Mouse (Mus musculus): ENCODE results near the gene Col1a1. TPM values are rescaled to one million over a fixed set of nuclear protein-coding genes. Genes with fewer than 3 reads are reported as not detected.

The Col1a1 gene
- 317 and 375 TPM in 2 replicates for polyA plus RNA-seq (2015; fragmentation: Nextera tagmentation; extraction: Ambion mirVana)

GRCm38 (mm10) chr11:94936045-94936444, at the start of gene Col1a1:
Col1a1 (plus strand) TSS chr11:94936224.
- no peak for ATAC-seq (ENCODE audit: low FRiP score)
- 12% methylated on average over 19 of the region's 19 CpGs for WGBS
- Histone ChIP-seq H3K4me2 (peak within 1 kb of the TSS; percentile 59), H3K9ac (replicated peaks) (0 out of 2 replicates have a peak within 1 kb of the TSS, but pooled peaks have one; percentile 20), H3K27ac (replicated peaks) (peak within 1 kb of the TSS; percentile 48; the same call in 1 of the 2 replicates), H3K27me3 (replicated peaks) (peaks cover 66% of the 10 kb centered on the region), H3K4me3 (replicated peaks) (peak within 1 kb of the TSS; percentile 34), H3K36me3 (no peaks in the 10 kb centered on the region), H3K4me1 (peaks cover 23% of the 10 kb centered on the region), H3K9me3 (replicated peaks) (no peaks in the 10 kb centered on the region)

DNA sequence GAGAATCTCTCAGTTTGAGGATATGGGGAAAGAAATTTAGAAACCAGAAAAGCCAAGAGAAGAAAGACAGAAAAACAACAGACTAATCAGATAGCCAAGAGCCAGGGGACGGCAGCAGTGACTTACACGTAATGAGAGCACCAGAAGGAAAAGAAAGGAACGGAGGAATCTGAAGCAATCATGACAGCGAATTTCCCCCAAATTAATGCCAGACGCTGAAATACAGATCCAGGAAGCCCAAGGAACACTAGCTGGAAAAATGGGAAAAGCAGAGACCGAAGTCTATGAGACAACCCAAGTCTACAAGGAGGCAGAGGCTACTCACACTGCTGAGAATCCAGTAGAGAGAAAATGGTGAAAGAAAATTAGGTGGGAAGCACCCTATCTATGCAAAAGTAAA, 44.9 kb upstream of the Col1a1 start:
- Histone ChIP-seq H3K36me3 (no peaks in the 10 kb centered on the region), H3K27me3 (replicated peaks) (no peaks in the 10 kb centered on the region), H3K4me2 (no peak overlapping the region), H3K9me3 (replicated peaks) (no peaks in the 10 kb centered on the region), H3K27ac (replicated peaks) (no peak overlapping the region), H3K4me1 (no peaks in the 10 kb centered on the region), H3K9ac (replicated peaks) (no peak overlapping the region), H3K4me3 (replicated peaks) (no peak overlapping the region)
- 88% methylated on average over 6 of the region's 6 CpGs for WGBS
- no peak for ATAC-seq (ENCODE audit: low FRiP score)

GRCm38 (mm10) chr11:94896753-94897376, 39.2 kb upstream of the Col1a1 start:
- H3K9ac ChIP-seq (replicated peaks) = no peak overlapping the region
- 76% methylated on average over 16 of the region's 16 CpGs for WGBS
- no peaks in the 10 kb centered on the region for H3K27me3 ChIP-seq (replicated peaks)
- no peak overlapping the region for H3K27ac ChIP-seq (replicated peaks)
- no peaks in the 10 kb centered on the region for H3K9me3 ChIP-seq (replicated peaks)
- no peak overlapping the region for H3K4me3 ChIP-seq (replicated peaks)
- no peaks in the 10 kb centered on the region for H3K36me3 ChIP-seq
- no peak overlapping the region for H3K4me2 ChIP-seq
- no peaks in the 10 kb centered on the region for H3K4me1 ChIP-seq
- ATAC-seq (ENCODE audit: low FRiP score) = no peak

GRCm38 (mm10) chr11:94901231-94901630, 34.8 kb upstream of the Col1a1 start:
- Histone ChIP-seq H3K36me3 (no peaks in the 10 kb centered on the region), H3K4me3 (replicated peaks) (no peak overlapping the region), H3K27me3 (replicated peaks) (no peaks in the 10 kb centered on the region), H3K4me1 (no peaks in the 10 kb centered on the region), H3K27ac (replicated peaks) (no peak overlapping the region), H3K9me3 (replicated peaks) (no peaks in the 10 kb centered on the region), H3K4me2 (no peak overlapping the region), H3K9ac (replicated peaks) (no peak overlapping the region)
- ATAC-seq (ENCODE audit: low FRiP score) = no peak
- 69% methylated on average over 2 of the region's 2 CpGs for WGBS

GRCm38 (mm10) chr11:94904306-94904705, 31.7 kb upstream of the Col1a1 start:
- WGBS = 88% methylated on average over 3 of the region's 3 CpGs
- no peaks in the 10 kb centered on the region for H3K27me3 ChIP-seq (replicated peaks)
- ATAC-seq (ENCODE audit: low FRiP score) = no peak
- H3K27ac ChIP-seq (replicated peaks) = no peak overlapping the region
- no peaks in the 10 kb centered on the region for H3K9me3 ChIP-seq (replicated peaks)
- no peak overlapping the region for H3K9ac ChIP-seq (replicated peaks)
- H3K36me3 ChIP-seq = no peaks in the 10 kb centered on the region
- H3K4me2 ChIP-seq = no peak overlapping the region
- H3K4me1 ChIP-seq = no peaks in the 10 kb centered on the region
- H3K4me3 ChIP-seq (replicated peaks) = no peak overlapping the region

- no peaks in the 10 kb centered on the region for H3K36me3 ChIP-seq
- ATAC-seq (ENCODE audit: low FRiP score) = no peak
- no peak overlapping the region for H3K4me2 ChIP-seq
- no peaks in the 10 kb centered on the region for H3K9me3 ChIP-seq (replicated peaks)
- H3K27ac ChIP-seq (replicated peaks) = no peak overlapping the region
- WGBS = 90% methylated on average over 5 of the region's 5 CpGs
- H3K4me3 ChIP-seq (replicated peaks) = no peak overlapping the region
- no peak overlapping the region for H3K9ac ChIP-seq (replicated peaks)
- peaks cover 4% of the 10 kb centered on the region; the same call in 1 of the 2 replicates for H3K4me1 ChIP-seq
- H3K27me3 ChIP-seq (replicated peaks) = no peaks in the 10 kb centered on the region
Observed at GRCm38 (mm10) chr11:94910971-94911370, 25.1 kb upstream of the Col1a1 start.

- ATAC-seq (ENCODE audit: low FRiP score) = no peak
- H3K4me3 ChIP-seq (replicated peaks) = no peak overlapping the region
- H3K36me3 ChIP-seq = no peaks in the 10 kb centered on the region
- no peak overlapping the region for H3K4me2 ChIP-seq
- H3K27ac ChIP-seq (replicated peaks) = no peak overlapping the region
- H3K4me1 ChIP-seq = peaks cover 4% of the 10 kb centered on the region; the same call in 1 of the 2 replicates
- H3K9ac ChIP-seq (replicated peaks) = no peak overlapping the region
- WGBS = 70% methylated on average over 3 of the region's 3 CpGs
- H3K27me3 ChIP-seq (replicated peaks) = no peaks in the 10 kb centered on the region
- no peaks in the 10 kb centered on the region for H3K9me3 ChIP-seq (replicated peaks)
Observed at GRCm38 (mm10) chr11:94912568-94912967, 23.5 kb upstream of the Col1a1 start.

DNA sequence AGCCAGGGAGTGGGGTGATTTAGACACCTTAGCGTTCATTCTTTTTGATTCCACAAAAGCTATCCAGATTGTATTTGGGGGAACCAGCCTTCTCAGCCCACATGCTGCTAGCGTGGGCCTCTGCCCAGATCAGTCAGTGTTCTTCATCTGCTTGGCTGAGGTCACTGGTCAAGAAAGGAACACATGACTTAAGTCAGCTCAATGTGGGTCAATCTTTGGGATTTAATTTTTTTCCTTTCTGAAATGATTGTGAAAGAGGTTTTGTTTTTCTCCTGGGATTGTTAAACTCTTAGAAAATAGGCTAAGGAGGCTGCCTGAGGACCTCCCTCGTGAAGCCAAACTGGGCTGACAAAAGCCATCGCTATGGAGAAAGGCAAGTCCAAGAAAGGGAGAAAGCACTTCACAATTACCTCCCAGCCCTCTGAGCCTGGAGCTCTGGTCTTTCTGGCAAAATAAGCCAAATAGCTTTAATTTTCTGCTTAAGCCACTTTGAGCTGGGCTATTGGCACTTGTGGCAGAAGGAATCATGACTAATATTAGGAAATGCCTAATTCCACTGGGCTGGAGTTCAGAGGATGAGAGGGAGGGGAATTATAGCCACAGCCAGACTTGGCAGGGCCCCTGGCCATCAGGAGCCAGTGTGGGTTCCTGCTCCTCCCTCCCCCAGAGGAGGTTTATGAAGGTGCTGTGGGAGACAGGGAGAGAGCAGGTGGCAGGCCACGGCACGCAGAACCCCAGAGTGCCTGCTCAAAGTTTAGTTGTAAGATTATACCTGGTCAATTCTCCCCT, 22.5 kb upstream of the Col1a1 start:
- WGBS = 66% methylated on average over 6 of the region's 6 CpGs

DNA sequence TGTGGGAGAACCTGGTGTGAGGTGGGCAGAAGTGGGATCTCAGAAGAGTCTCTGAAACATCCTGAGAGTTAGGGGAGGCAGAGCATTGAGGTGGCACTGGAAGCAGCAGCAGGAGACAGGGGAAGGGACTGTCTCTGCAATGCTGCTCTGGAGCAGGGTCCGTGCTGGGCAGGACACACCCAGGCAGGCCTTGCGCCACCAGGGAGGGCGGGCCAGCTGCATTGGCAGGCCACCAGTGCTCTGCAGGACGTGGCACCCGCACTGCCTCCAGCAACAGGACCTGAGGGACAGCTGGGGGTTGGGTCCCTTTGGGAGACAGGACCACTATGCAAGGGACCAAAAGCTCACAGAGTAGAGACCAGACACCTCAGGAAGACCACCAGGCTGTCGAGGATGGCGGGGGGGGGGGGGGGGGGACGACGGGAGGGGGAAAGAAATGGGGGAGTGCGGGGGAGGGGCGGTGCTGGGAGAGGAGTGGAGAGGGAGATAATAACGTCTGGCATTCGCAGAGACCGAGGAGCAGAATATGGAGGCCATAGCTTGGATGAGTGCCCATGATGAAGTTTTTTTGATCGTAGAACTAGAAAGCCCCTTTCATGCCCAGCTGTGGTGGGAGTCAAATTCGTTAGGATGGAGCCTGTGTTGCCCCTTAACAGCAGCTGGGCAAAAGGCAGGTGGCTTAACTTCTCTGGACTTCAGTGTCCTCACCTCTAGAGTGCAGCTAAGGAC, 20.2 kb upstream of the Col1a1 start:
- 22% methylated on average over 13 of the region's 16 CpGs for WGBS
- H3K36me3 ChIP-seq = no peaks in the 10 kb centered on the region
- H3K4me2 ChIP-seq = 0 out of 2 replicates have a peak overlapping the region, but pooled peaks have one; percentile 9
- no peaks in the 10 kb centered on the region for H3K9me3 ChIP-seq (replicated peaks)
- no peak for ATAC-seq (ENCODE audit: low FRiP score)
- H3K9ac ChIP-seq (replicated peaks) = no peak overlapping the region
- no peaks in the 10 kb centered on the region for H3K27me3 ChIP-seq (replicated peaks)
- H3K4me3 ChIP-seq (replicated peaks) = no peak overlapping the region
- peaks cover 4% of the 10 kb centered on the region; the same call in 1 of the 2 replicates for H3K4me1 ChIP-seq
- no peak overlapping the region for H3K27ac ChIP-seq (replicated peaks)

More for the DNA sequence above, 22.5 kb upstream of the Col1a1 start:
- H3K4me3 ChIP-seq (replicated peaks) = no peak overlapping the region
- no peak overlapping the region for H3K4me2 ChIP-seq
- no peaks in the 10 kb centered on the region for H3K36me3 ChIP-seq
- H3K4me1 ChIP-seq = peaks cover 4% of the 10 kb centered on the region; the same call in 1 of the 2 replicates
- H3K27ac ChIP-seq (replicated peaks) = no peak overlapping the region
- H3K27me3 ChIP-seq (replicated peaks) = no peaks in the 10 kb centered on the region
- H3K9ac ChIP-seq (replicated peaks) = no peak overlapping the region
- ATAC-seq (ENCODE audit: low FRiP score) = no peak
- H3K9me3 ChIP-seq (replicated peaks) = no peaks in the 10 kb centered on the region

DNA sequence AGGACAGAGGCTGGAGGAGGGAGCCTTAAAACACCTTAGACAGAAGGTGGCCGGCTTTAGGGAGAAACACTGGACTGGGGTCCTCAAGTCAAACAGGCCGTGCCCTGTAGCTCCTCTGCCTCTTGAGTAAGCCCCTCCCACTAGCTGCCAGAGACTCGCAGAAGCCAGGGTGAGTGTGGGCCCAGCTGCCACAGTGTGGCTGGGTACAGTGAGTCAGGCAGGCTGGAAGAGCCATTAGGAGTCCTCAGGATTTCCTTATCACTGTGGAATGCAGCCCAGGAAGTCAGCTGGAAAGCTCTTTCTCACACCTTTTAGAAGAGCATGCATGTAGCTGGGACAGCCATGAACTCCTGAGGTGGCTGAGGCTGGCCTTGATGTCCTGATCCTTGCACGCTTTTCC, 19.5 kb upstream of the Col1a1 start:
- H3K36me3 ChIP-seq = no peaks in the 10 kb centered on the region
- H3K27me3 ChIP-seq (replicated peaks) = no peaks in the 10 kb centered on the region
- no peak overlapping the region for H3K27ac ChIP-seq (replicated peaks)
- 32% methylated on average over 4 of the region's 4 CpGs for WGBS
- ATAC-seq (ENCODE audit: low FRiP score) = no peak
- no peak overlapping the region for H3K4me2 ChIP-seq
- H3K9me3 ChIP-seq (replicated peaks) = no peaks in the 10 kb centered on the region
- no peak overlapping the region for H3K4me3 ChIP-seq (replicated peaks)
- peaks cover 4% of the 10 kb centered on the region; the same call in 1 of the 2 replicates for H3K4me1 ChIP-seq
- no peak overlapping the region for H3K9ac ChIP-seq (replicated peaks)

DNA sequence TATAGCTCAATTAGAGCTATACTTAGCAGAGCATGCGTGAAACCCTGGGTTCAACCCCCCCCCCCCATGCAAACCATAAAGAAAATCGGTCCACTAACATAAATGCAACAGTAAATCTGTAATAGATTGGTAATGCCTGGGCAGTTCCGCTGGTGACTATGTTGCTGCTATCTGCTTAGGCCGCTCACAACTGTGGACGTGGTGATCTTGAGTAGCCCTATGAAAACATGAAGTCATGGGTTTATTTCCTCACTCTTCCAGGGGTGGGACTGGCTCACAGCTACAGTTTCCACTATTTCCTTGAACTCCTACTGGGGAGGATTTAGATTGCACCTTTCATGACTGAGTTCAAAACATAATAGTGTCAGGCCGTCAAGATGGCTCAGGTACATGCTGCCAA, 18.3 kb upstream of the Col1a1 start:
- no peak for ATAC-seq (ENCODE audit: low FRiP score)
- WGBS = 81% methylated on average over 6 of the region's 6 CpGs

More for the DNA sequence above, 18.3 kb upstream of the Col1a1 start:
- H3K9ac ChIP-seq (replicated peaks) = no peak overlapping the region
- H3K27ac ChIP-seq (replicated peaks) = no peak overlapping the region
- no peaks in the 10 kb centered on the region for H3K36me3 ChIP-seq
- H3K4me2 ChIP-seq = no peak overlapping the region
- no peak overlapping the region for H3K4me3 ChIP-seq (replicated peaks)
- H3K27me3 ChIP-seq (replicated peaks) = no peaks in the 10 kb centered on the region
- peaks cover 4% of the 10 kb centered on the region; the same call in 1 of the 2 replicates for H3K4me1 ChIP-seq
- H3K9me3 ChIP-seq (replicated peaks) = no peaks in the 10 kb centered on the region
